14 mouse cellular contexts compared by ENCODE assay signal in genomic region chrX:130875289-130875688, GRCm38 (mm10).
DNase-seq lines count a peak whose midpoint lies in the region; ATAC-seq and TF ChIP-seq lines count a peak whose summit lies in the region.
"Had no signal": no experiment of that assay in that cellular context is flagged by ENCODE, and none has a peak within 500 bp of the region (broad histone marks: within the 10 kb centered on the region; RNA-seq: fewer than 3 reads in every experiment).

No protein-coding gene starts in this region.

- H3K9ac ChIP-seq in forebrain, postnatal 0 days: no peak overlapping the region
- no peak overlapping the region for H3K9ac ChIP-seq in lung, embryonic 14.5 days
- H3K9ac ChIP-seq: liver, embryonic 12.5 days; midbrain, embryonic 15.5 days; neural tube, embryonic 15.5 days had no signal

- H3K4me1 ChIP-seq in forebrain, postnatal 0 days (ENCODE audit: insufficient read depth): no peaks in the 10 kb centered on the region
- no peaks in the 10 kb centered on the region for H3K4me1 ChIP-seq in forebrain, embryonic 10.5 days
- H3K4me1 ChIP-seq in lung, embryonic 14.5 days (ENCODE audit: insufficient read depth): no peaks in the 10 kb centered on the region
- H3K4me1 ChIP-seq: liver, embryonic 12.5 days; midbrain, embryonic 15.5 days; neural tube, embryonic 15.5 days had no signal

- no peak overlapping the region for H3K4me2 ChIP-seq in forebrain, postnatal 0 days (ENCODE audit: low read depth)
- no peak overlapping the region for H3K4me2 ChIP-seq in lung, embryonic 14.5 days
- H3K4me2 ChIP-seq: liver, embryonic 12.5 days; midbrain, embryonic 15.5 days; neural tube, embryonic 15.5 days had no signal

- H3K27ac ChIP-seq in forebrain, postnatal 0 days (ENCODE audit: low read depth, low read length): no peak overlapping the region
- no peak overlapping the region for H3K27ac ChIP-seq in forebrain, embryonic 10.5 days
- H3K27ac ChIP-seq in lung, embryonic 14.5 days (ENCODE audit: low read depth): no peak overlapping the region
- H3K27ac ChIP-seq: heart, adult 2 months; liver, embryonic 12.5 days; midbrain, embryonic 15.5 days; neural tube, embryonic 15.5 days had no signal

- H3K27me3 ChIP-seq in forebrain, postnatal 0 days (ENCODE audit: insufficient read depth, low read length): no peaks in the 10 kb centered on the region
- H3K27me3 ChIP-seq in forebrain, embryonic 10.5 days (ENCODE audit: poor library complexity, severe bottlenecking): peaks cover 12% of the 10 kb centered on the region
- H3K27me3 ChIP-seq in lung, embryonic 14.5 days (ENCODE audit: insufficient read depth, low read length): no peaks in the 10 kb centered on the region
- H3K27me3 ChIP-seq: liver, embryonic 12.5 days; midbrain, embryonic 15.5 days; neural tube, embryonic 15.5 days had no signal

- H3K9me3 ChIP-seq in forebrain, postnatal 0 days (ENCODE audit: low read length): no peaks in the 10 kb centered on the region
- no peaks in the 10 kb centered on the region for H3K9me3 ChIP-seq in forebrain, embryonic 10.5 days
- no peaks in the 10 kb centered on the region for H3K9me3 ChIP-seq in lung, embryonic 14.5 days (ENCODE audit: low read depth, low read length)
- H3K9me3 ChIP-seq: liver, embryonic 12.5 days; midbrain, embryonic 15.5 days; neural tube, embryonic 15.5 days had no signal

- no peaks in the 10 kb centered on the region for H3K36me3 ChIP-seq in forebrain, postnatal 0 days (ENCODE audit: insufficient read depth)
- H3K36me3 ChIP-seq in forebrain, embryonic 10.5 days (replicated peaks): no peaks in the 10 kb centered on the region
- H3K36me3 ChIP-seq in lung, embryonic 14.5 days (ENCODE audit: insufficient read depth): no peaks in the 10 kb centered on the region
- H3K36me3 ChIP-seq: liver, embryonic 12.5 days; midbrain, embryonic 15.5 days; neural tube, embryonic 15.5 days had no signal

- no peak for ATAC-seq in forebrain, postnatal 0 days
- peak; percentile 65; the same call in 1 of the 2 replicates for ATAC-seq in lung, embryonic 14.5 days (ENCODE audit: insufficient read depth)
- ATAC-seq: liver, embryonic 12.5 days; midbrain, embryonic 15.5 days had no signal

- DNase-seq in forebrain, postnatal 0 days: peak; percentile 23
- no peak for DNase-seq in forebrain, embryonic 10.5 days (ENCODE audit: extremely low spot score, low spot score)
- DNase-seq in lung, embryonic 14.5 days: peak; percentile 82
- no peak for DNase-seq in lung, postnatal 36 days
- peak; percentile 1 for DNase-seq in Muller cell, postnatal 12 days (ENCODE audit: inconsistent ontology term)
- peak; percentile 37 for DNase-seq in brain, adult 2 months (ENCODE audit: low read depth, low spot score)
- DNase-seq in ovary, postnatal 36 days (ENCODE audit: low spot score): no peak
- DNase-seq: heart, adult 2 months; heart, postnatal 4 days; kidney, adult 11 months; layer of hippocampus, postnatal 36 days had no signal

- H3K4me3 ChIP-seq in forebrain, postnatal 0 days (ENCODE audit: low read depth, low read length): no peak overlapping the region
- no peak overlapping the region for H3K4me3 ChIP-seq in forebrain, embryonic 10.5 days
- H3K4me3 ChIP-seq in lung, embryonic 14.5 days (ENCODE audit: low read depth, low read length): no peak overlapping the region
- H3K4me3 ChIP-seq: heart, adult 2 months; liver, embryonic 12.5 days; midbrain, embryonic 15.5 days; neural tube, embryonic 15.5 days had no signal

- no peak for TF ChIP-seq CTCF in forebrain, postnatal 0 days (IDR thresholded peaks at IDR 0.05; ENCODE audit: low read depth)
- TF ChIP-seq CTCF in lung, embryonic 14.5 days (IDR thresholded peaks at IDR 0.05; ENCODE audit: low read depth): no peak

- WGBS in forebrain, postnatal 0 days: 35% methylated on average over 3 of the region's 3 CpGs
- WGBS in forebrain, embryonic 10.5 days: 72% methylated on average over 3 of the region's 3 CpGs
- WGBS in lung, embryonic 14.5 days: 30% methylated on average over 3 of the region's 3 CpGs

Comparison
In these comparisons a context has a peak if more than half of its experiments do, and no peak if none do; other contexts are left out.
1. DNase-seq: peak in forebrain, postnatal 0 days (single experiment), lung, embryonic 14.5 days (single experiment), Muller cell, postnatal 12 days (single experiment) and brain, adult 2 months (single experiment); none in forebrain, embryonic 10.5 days (single experiment), lung, postnatal 36 days (single experiment) and ovary, postnatal 36 days (single experiment).